Mouse (Mus musculus): Measurements from ENCODE around the gene Gfm2.

DNA sequence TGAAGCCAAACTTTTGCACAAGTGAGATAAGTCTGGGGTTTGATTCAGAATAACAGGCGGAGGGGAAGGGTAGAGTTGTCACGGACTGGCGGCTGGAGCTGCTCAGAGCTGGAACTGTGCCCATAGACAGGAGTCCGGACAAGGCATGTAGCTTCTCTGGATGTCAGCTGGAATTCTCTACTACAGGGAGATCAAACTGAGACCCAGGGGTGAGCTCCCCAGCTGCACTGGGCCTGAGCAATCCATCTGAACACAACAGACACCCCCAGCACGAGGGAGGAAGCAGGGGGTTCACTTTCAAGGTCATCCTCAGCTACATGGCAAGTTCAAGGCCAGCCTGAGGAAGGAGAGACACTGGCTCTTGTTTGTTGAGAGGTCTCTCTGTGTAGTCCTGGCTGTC lies 46.9 kb downstream of the Gfm2 start:
- no peak for TF ChIP-seq CTCF (IDR thresholded peaks at IDR 0.05; ENCODE audit: insufficient read depth, low read depth, low read length)
- TF ChIP-seq POLR2A (IDR thresholded peaks at IDR 0.05; ENCODE audit: insufficient read depth, low read depth, low read length) = no peak
